ENCODE assay signal across 8 mouse cellular contexts in genomic region chr1:58422879-58423278, GRCm38 (mm10). TPM values are rescaled to one million over a fixed set of nuclear protein-coding genes. Genes with fewer than 3 reads are reported as not detected.
DNase-seq lines count a peak whose midpoint lies in the region; ATAC-seq and TF ChIP-seq lines count a peak whose summit lies in the region.

No protein-coding gene starts in this region.

- peak; percentile 91 for DNase-seq in CD4-positive helper T cell, adult 2 months (ENCODE audit: low read depth, low spot score)
- DNase-seq in Muller cell, postnatal 12 days (ENCODE audit: inconsistent ontology term) = peak; percentile 46
- peak; percentile 40 for DNase-seq in embryonic facial prominence, embryonic 10.5 days (ENCODE audit: low spot score)
- DNase-seq in heart, postnatal 10 days = peak; percentile 58 to 65
- peak; percentile 48 for DNase-seq in limb, embryonic 10.5 days (ENCODE audit: low spot score)
- peak; percentile 89 for DNase-seq in midbrain, embryonic 11.5 days (ENCODE audit: low spot score, missing footprints)
- DNase-seq in thymus, adult 2 months = peak; percentile 35
- DNase-seq in right cerebral cortex, postnatal 36 days (ENCODE audit: low spot score in 2 of 2) = no peak

- intact Hi-C loops in heart, postnatal 10 days (cut with DNase I) = no loop called here

- no peaks in the 10 kb centered on the region for H3K9me3 ChIP-seq in embryonic facial prominence, embryonic 10.5 days
- no peaks in the 10 kb centered on the region for H3K9me3 ChIP-seq in limb, embryonic 10.5 days (replicated peaks)
- no peaks in the 10 kb centered on the region for H3K9me3 ChIP-seq in midbrain, embryonic 11.5 days (ENCODE audit: control insufficient read depth, low read length)

- peaks cover 41% of the 10 kb centered on the region for H3K36me3 ChIP-seq in embryonic facial prominence, embryonic 10.5 days (replicated peaks)
- peaks cover 44% of the 10 kb centered on the region for H3K36me3 ChIP-seq in limb, embryonic 10.5 days
- peaks cover 25% of the 10 kb centered on the region for H3K36me3 ChIP-seq in midbrain, embryonic 11.5 days (ENCODE audit: control insufficient read depth, insufficient read depth, low read length)
- peaks cover 35% of the 10 kb centered on the region for H3K36me3 ChIP-seq in thymus, adult 2 months (ENCODE audit: control insufficient read depth, insufficient read depth, low read length)

- H3K27me3 ChIP-seq in embryonic facial prominence, embryonic 10.5 days (replicated peaks; ENCODE audit: low read depth, poor library complexity, severe bottlenecking) = no peaks in the 10 kb centered on the region
- no peaks in the 10 kb centered on the region for H3K27me3 ChIP-seq in limb, embryonic 10.5 days (ENCODE audit: low read depth, poor library complexity, severe bottlenecking)
- H3K27me3 ChIP-seq in midbrain, embryonic 11.5 days (ENCODE audit: control insufficient read depth, insufficient read depth, low read length) = no peaks in the 10 kb centered on the region
- no peaks in the 10 kb centered on the region for H3K27me3 ChIP-seq in thymus, adult 2 months (ENCODE audit: control insufficient read depth, insufficient read depth, low read length)

- H3K9ac ChIP-seq in midbrain, embryonic 11.5 days (ENCODE audit: low read length) = peak overlapping the region; percentile 99

- peak overlapping the region; percentile 100 for H3K27ac ChIP-seq in embryonic facial prominence, embryonic 10.5 days (replicated peaks)
- H3K27ac ChIP-seq in limb, embryonic 10.5 days = peak overlapping the region; percentile 100
- H3K27ac ChIP-seq in midbrain, embryonic 11.5 days (ENCODE audit: low read depth, low read length) = no peak overlapping the region
- H3K27ac ChIP-seq in thymus, adult 2 months (ENCODE audit: control insufficient read depth, insufficient read depth, low read length) = peak overlapping the region; percentile 99

- peaks cover 17% of the 10 kb centered on the region for H3K4me1 ChIP-seq in embryonic facial prominence, embryonic 10.5 days
- peaks cover 9% of the 10 kb centered on the region; the same call in 1 of the 2 replicates for H3K4me1 ChIP-seq in limb, embryonic 10.5 days
- H3K4me1 ChIP-seq in midbrain, embryonic 11.5 days (ENCODE audit: control insufficient read depth, insufficient read depth, low read length) = peaks cover 14% of the 10 kb centered on the region
- H3K4me1 ChIP-seq in thymus, adult 2 months (replicated peaks; ENCODE audit: control insufficient read depth, insufficient read depth, low read length) = peaks cover 8% of the 10 kb centered on the region

- TF ChIP-seq POLR2A in thymus, adult 2 months (IDR thresholded peaks at IDR 0.05; ENCODE audit: control insufficient read depth, extremely low read depth, insufficient read depth, low read length, poor library complexity) = no peak

- WGBS in embryonic facial prominence, embryonic 10.5 days = 15% methylated on average over 13 of the region's 13 CpGs
- WGBS in limb, embryonic 10.5 days = 20% methylated on average over 13 of the region's 13 CpGs
- 14% methylated on average over 13 of the region's 13 CpGs for WGBS in midbrain, embryonic 11.5 days
- 1% methylated on average over 13 of the region's 13 CpGs for WGBS in thymus, adult 2 months

- ATAC-seq in midbrain, embryonic 11.5 days (ENCODE audit: low FRiP score) = peak; percentile 33; the same call in 1 of the 2 replicates

- TF ChIP-seq CTCF in thymus, adult 2 months (IDR thresholded peaks at IDR 0.05; ENCODE audit: borderline replicate concordance, control insufficient read depth, extremely low read depth, insufficient read depth, low read length, poor library complexity) = no peak

- H3K4me3 ChIP-seq in embryonic facial prominence, embryonic 10.5 days = peak overlapping the region; percentile 100
- H3K4me3 ChIP-seq in limb, embryonic 10.5 days = peak overlapping the region; percentile 100
- H3K4me3 ChIP-seq in midbrain, embryonic 11.5 days (ENCODE audit: low read depth, low read length) = peak overlapping the region; percentile 77
- H3K4me3 ChIP-seq in thymus, adult 2 months (ENCODE audit: control insufficient read depth, insufficient read depth, low read length) = peak overlapping the region; percentile 97

- peak overlapping the region; percentile 77 for H3K4me2 ChIP-seq in midbrain, embryonic 11.5 days

RNA-seq across cellular contexts. Expression of gene Clk1, which starts 1.0 kb away (rescaled TPM):
- 139 and 160 TPM in 2 replicates for polyA plus RNA-seq in embryonic facial prominence, embryonic 10.5 days (2016; fragmentation: Nextera tagmentation; extraction: Ambion mirVana)
- 10 to 100 TPM; 62.6 to 80.1 TPM for total RNA-seq in heart, postnatal 10 days (2021)
- 111 and 153 TPM in 2 replicates for polyA plus RNA-seq in limb, embryonic 10.5 days (2016; fragmentation: Nextera tagmentation; extraction: Ambion mirVana)
- 157 and 173 TPM in 2 replicates for polyA plus RNA-seq in midbrain, embryonic 11.5 days (2014; fragmentation: Nextera tagmentation; extraction: Ambion mirVana)
- polyA plus RNA-seq in thymus, adult 2 months (2012; rRNA removed) = 85.3 and 112 TPM in 2 replicates

RNA-seq across cellular contexts. Expression of gene Nif3l1, which starts 22.1 kb away (rescaled TPM):
- 76.9 and 78.4 TPM in 2 replicates for polyA plus RNA-seq in embryonic facial prominence, embryonic 10.5 days (2016; fragmentation: Nextera tagmentation; extraction: Ambion mirVana)
- 10 to 100 TPM; 15.1 to 15.8 TPM for total RNA-seq in heart, postnatal 10 days (2021)
- 77.7 and 86.3 TPM in 2 replicates for polyA plus RNA-seq in limb, embryonic 10.5 days (2016; fragmentation: Nextera tagmentation; extraction: Ambion mirVana)
- polyA plus RNA-seq in midbrain, embryonic 11.5 days (2014; fragmentation: Nextera tagmentation; extraction: Ambion mirVana) = 66.6 and 67.2 TPM in 2 replicates
- polyA plus RNA-seq in thymus, adult 2 months (2012; rRNA removed) = 18.6 and 19.0 TPM in 2 replicates

RNA-seq across cellular contexts. Expression of gene Ppil3, which starts 22.4 kb away (rescaled TPM):
- 63.3 and 69.2 TPM in 2 replicates for polyA plus RNA-seq in embryonic facial prominence, embryonic 10.5 days (2016; fragmentation: Nextera tagmentation; extraction: Ambion mirVana)
- 10 to 100 TPM; 18.7 TPM for total RNA-seq in heart, postnatal 10 days (2021)
- 61.5 and 64.8 TPM in 2 replicates for polyA plus RNA-seq in limb, embryonic 10.5 days (2016; fragmentation: Nextera tagmentation; extraction: Ambion mirVana)
- polyA plus RNA-seq in midbrain, embryonic 11.5 days (2014; fragmentation: Nextera tagmentation; extraction: Ambion mirVana) = 56.8 and 61.9 TPM in 2 replicates
- polyA plus RNA-seq in thymus, adult 2 months (2012; rRNA removed) = 19.6 and 30.4 TPM in 2 replicates

RNA-seq across cellular contexts. Expression of gene Bzw1, which starts 30.2 kb away (rescaled TPM):
- 444 and 446 TPM in 2 replicates for polyA plus RNA-seq in embryonic facial prominence, embryonic 10.5 days (2016; fragmentation: Nextera tagmentation; extraction: Ambion mirVana)
- 100 to 1,000 TPM; 109 to 117 TPM for total RNA-seq in heart, postnatal 10 days (2021)
- polyA plus RNA-seq in limb, embryonic 10.5 days (2016; fragmentation: Nextera tagmentation; extraction: Ambion mirVana) = 419 and 449 TPM in 2 replicates
- polyA plus RNA-seq in midbrain, embryonic 11.5 days (2014; fragmentation: Nextera tagmentation; extraction: Ambion mirVana) = 587 and 613 TPM in 2 replicates
- polyA plus RNA-seq in thymus, adult 2 months (2012; rRNA removed) = 42.1 and 44.7 TPM in 2 replicates

Comparison
In these comparisons a context has a peak if more than half of its experiments do, and no peak if none do; other contexts are left out.
1. DNase-seq: peak in CD4-positive helper T cell, adult 2 months (single experiment), Muller cell, postnatal 12 days (single experiment), embryonic facial prominence, embryonic 10.5 days (single experiment), heart, postnatal 10 days (2 of 2), limb, embryonic 10.5 days (single experiment), midbrain, embryonic 11.5 days (single experiment) and thymus, adult 2 months (single experiment); none in right cerebral cortex, postnatal 36 days (0 of 2).
2. Peak in every context shown above with its lines, with median percentiles within 50 percentile points of each other: H3K4me3 ChIP-seq.